Mouse (Mus musculus) neural tube, embryonic 15.5 days (tissue): Measurements from ENCODE around the gene Znrf1. TPM values are rescaled to one million over a fixed set of nuclear protein-coding genes. Genes with fewer than 3 reads are reported as not detected.
"Not testable (repeated sequence)": the region's sequence is repeated elsewhere in the genome, so short reads cannot be mapped to it uniquely, and the experiment has no call there.

ENCODE experiments used
- ATAC-seq: fragments of 200-750 bp; cut with Nextera tagmentation; 2 replicates; pipeline ENCODE4 v1.8.0; 2017; ENCODE audit warnings: mild to moderate bottlenecking, moderate TSS enrichment, moderate library complexity; ENCODE audit not compliant: low FRiP score
- H3K27ac ChIP-seq: fragments of 300-500 bp; sonication (generic); replicated peaks from 2 replicates; pipeline ENCODE4 v1.5.1; 2015; ENCODE audit warnings: mild to moderate bottlenecking, inconsistent platforms
- H3K27me3 ChIP-seq: fragments of 300-500 bp; sonication (generic); replicated peaks from 2 replicates; pipeline ENCODE4 v1.6.1; 2015; ENCODE audit warnings: inconsistent platforms
- H3K36me3 ChIP-seq: fragments of 300-500 bp; sonication (generic); 2 replicates; pipeline ENCODE4 v1.6.1; 2015; ENCODE audit warnings: inconsistent platforms
- H3K4me1 ChIP-seq: fragments of 300-500 bp; sonication (generic); 2 replicates; pipeline ENCODE4 v1.6.1; 2015; ENCODE audit warnings: inconsistent platforms
- H3K4me2 ChIP-seq: fragments of 300-500 bp; sonication (generic); 2 replicates; pipeline ENCODE4 v1.6.1; 2015; ENCODE audit warnings: inconsistent platforms, mild to moderate bottlenecking, moderate library complexity
- H3K4me3 ChIP-seq: fragments of 300-500 bp; sonication (generic); replicated peaks from 2 replicates; pipeline ENCODE4 v1.5.1; 2015; ENCODE audit warnings: mild to moderate bottlenecking, inconsistent platforms
- H3K9ac ChIP-seq: fragments of 300-500 bp; sonication (generic); replicated peaks from 2 replicates; pipeline ENCODE4 v1.6.1; 2015; ENCODE audit warnings: mild to moderate bottlenecking, inconsistent platforms
- H3K9me3 ChIP-seq: fragments of 300-500 bp; sonication (generic); replicated peaks from 2 replicates; pipeline ENCODE4 v1.6.1; 2016; ENCODE audit warnings: inconsistent platforms
- WGBS: fragments of 180-500 bp; shearing (Covaris S2); methylation state at CpG from one replicate; pipeline ENCODE4 v1.1.7; 2015; ENCODE audit warnings: mixed read lengths; 5-methylcytosine and 5-hydroxymethylcytosine counted together
- polyA plus RNA-seq: library from polyadenylated mRNA; unstranded; fragments of >200 nt; fragmentation: Nextera tagmentation; extraction: Ambion mirVana; gene quantifications from 2 replicates; pipeline ENCODE4 v1.2.1, GENCODE M21; 2015

Gene Znrf1
- 80.3 and 93.3 TPM in 2 replicates for polyA plus RNA-seq

- Histone ChIP-seq H3K27ac (peak within 1 kb of the TSS; percentile 95), H3K4me2 (peak within 1 kb of the TSS; percentile 93), H3K36me3 (no peaks in the 10 kb centered on the region), H3K27me3 (no peaks in the 10 kb centered on the region), H3K4me1 (peaks cover 43% of the 10 kb centered on the region), H3K9ac (peak within 1 kb of the TSS; percentile 90), H3K9me3 (no peaks in the 10 kb centered on the region), H3K4me3 (peak within 1 kb of the TSS; percentile 78)
- peak; percentile 91 for ATAC-seq
- under 1% methylated on average over 69 of the region's 100 CpGs for WGBS
These were observed at the start of gene Znrf1 for GRCm38 (mm10) chr8:111536031-111536977. TSS of gene Znrf1 (plus strand) at chr8:111536097.

GRCm38 (mm10) chr8:111490034-111490591, 45.8 kb upstream of the Znrf1 start:
- no peak overlapping the region for H3K4me3 ChIP-seq
- no peak overlapping the region for H3K9ac ChIP-seq
- H3K4me2 ChIP-seq = no peak overlapping the region
- H3K27ac ChIP-seq = no peak overlapping the region
- peaks cover 24% of the 10 kb centered on the region for H3K36me3 ChIP-seq
- H3K9me3 ChIP-seq = no peaks in the 10 kb centered on the region
- no peaks in the 10 kb centered on the region for H3K27me3 ChIP-seq
- no peak for ATAC-seq
- 0 out of 2 replicates have a peak, but pooled peaks cover 3% of the 10 kb centered on the region for H3K4me1 ChIP-seq
- WGBS = 79% methylated on average over 10 of the region's 10 CpGs

- 49% methylated on average over 7 of the region's 7 CpGs for WGBS
- Histone ChIP-seq H3K27me3 (no peaks in the 10 kb centered on the region), H3K4me2 (no peak overlapping the region), H3K27ac (peak overlapping the region; percentile 11; the same call in 1 of the 2 replicates), H3K36me3 (peaks cover 23% of the 10 kb centered on the region), H3K4me3 (no peak overlapping the region), H3K9me3 (no peaks in the 10 kb centered on the region), H3K4me1 (0 out of 2 replicates have a peak, but pooled peaks cover 3% of the 10 kb centered on the region), H3K9ac (no peak overlapping the region)
- no peak for ATAC-seq
These were observed 44.7 kb upstream of the Znrf1 start for GRCm38 (mm10) chr8:111491191-111491590.

DNA sequence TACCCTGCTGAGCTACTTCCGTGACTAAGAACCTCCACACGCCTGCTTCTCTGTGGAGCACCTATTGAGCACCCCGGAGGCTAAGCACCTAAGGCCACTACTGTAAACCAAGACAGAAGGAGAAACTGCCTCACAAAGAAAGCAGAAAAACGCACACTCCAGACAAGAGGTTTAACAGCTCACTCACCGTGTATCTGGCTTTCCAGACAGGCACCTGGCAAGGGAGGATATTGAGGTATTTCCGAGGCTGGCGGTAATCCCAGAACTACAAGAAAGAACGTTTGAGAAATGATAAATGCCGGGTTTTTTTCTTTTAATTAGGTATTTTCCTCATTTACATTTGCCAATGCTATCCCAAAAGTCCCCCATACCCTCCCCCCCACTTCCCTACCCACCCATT, 43.4 kb upstream of the Znrf1 start:
- no peak overlapping the region for H3K4me2 ChIP-seq
- peaks cover 24% of the 10 kb centered on the region for H3K36me3 ChIP-seq
- H3K4me1 ChIP-seq = 0 out of 2 replicates have a peak, but pooled peaks cover 3% of the 10 kb centered on the region
- no peaks in the 10 kb centered on the region for H3K9me3 ChIP-seq
- H3K27me3 ChIP-seq = no peaks in the 10 kb centered on the region
- H3K27ac ChIP-seq = no peak overlapping the region
- ATAC-seq = no peak
- H3K4me3 ChIP-seq = no peak overlapping the region
- WGBS = 87% methylated on average over 9 of the region's 9 CpGs
- no peak overlapping the region for H3K9ac ChIP-seq

DNA sequence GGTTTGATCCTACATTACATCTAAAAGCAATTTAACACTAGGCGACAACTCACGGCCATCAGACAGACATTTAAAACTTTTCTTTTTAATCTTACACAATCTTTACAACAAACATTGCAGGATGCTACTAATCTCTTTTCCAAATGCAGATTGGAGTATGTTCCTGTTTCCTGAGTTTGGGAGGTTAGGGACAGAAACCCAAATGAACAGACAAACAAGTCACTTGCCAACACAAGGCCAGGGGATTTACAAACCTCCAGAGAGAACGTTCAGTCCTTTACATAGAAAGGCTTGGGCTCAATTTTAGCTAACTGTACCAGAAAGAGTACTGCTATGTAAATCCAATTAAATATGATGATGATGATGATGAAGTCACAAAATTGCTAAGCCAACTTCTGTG, 42.7 kb upstream of the Znrf1 start:
- Histone ChIP-seq H3K36me3 (peaks cover 31% of the 10 kb centered on the region), H3K4me3 (no peak overlapping the region), H3K9ac (no peak overlapping the region), H3K4me1 (0 out of 2 replicates have a peak, but pooled peaks cover 3% of the 10 kb centered on the region), H3K27me3 (no peaks in the 10 kb centered on the region), H3K27ac (no peak overlapping the region), H3K9me3 (no peaks in the 10 kb centered on the region), H3K4me2 (no peak overlapping the region)
- ATAC-seq = no peak
- 95% methylated on average over 3 of the region's 3 CpGs for WGBS

GRCm38 (mm10) chr8:111496326-111496725, 39.6 kb upstream of the Znrf1 start:
- Histone ChIP-seq H3K4me2 (no peak overlapping the region), H3K9ac (no peak overlapping the region), H3K36me3 (peaks cover 53% of the 10 kb centered on the region), H3K27me3 (no peaks in the 10 kb centered on the region), H3K4me3 (no peak overlapping the region), H3K27ac (no peak overlapping the region), H3K4me1 (0 out of 2 replicates have a peak, but pooled peaks cover under 1% of the 10 kb centered on the region), H3K9me3 (no peaks in the 10 kb centered on the region)
- WGBS = 88% methylated on average over 7 of the region's 7 CpGs
- no peak for ATAC-seq

- not testable (repeated sequence) for H3K4me2 ChIP-seq, H3K27ac ChIP-seq, ATAC-seq, H3K4me3 ChIP-seq, H3K9me3 ChIP-seq, H3K9ac ChIP-seq, H3K27me3 ChIP-seq, H3K4me1 ChIP-seq
- WGBS = 86% methylated on average over 6 of the region's 6 CpGs
- peaks cover 57% of the 10 kb centered on the region for H3K36me3 ChIP-seq
These were observed 37.6 kb upstream of the Znrf1 start for GRCm38 (mm10) chr8:111498249-111498648.

DNA sequence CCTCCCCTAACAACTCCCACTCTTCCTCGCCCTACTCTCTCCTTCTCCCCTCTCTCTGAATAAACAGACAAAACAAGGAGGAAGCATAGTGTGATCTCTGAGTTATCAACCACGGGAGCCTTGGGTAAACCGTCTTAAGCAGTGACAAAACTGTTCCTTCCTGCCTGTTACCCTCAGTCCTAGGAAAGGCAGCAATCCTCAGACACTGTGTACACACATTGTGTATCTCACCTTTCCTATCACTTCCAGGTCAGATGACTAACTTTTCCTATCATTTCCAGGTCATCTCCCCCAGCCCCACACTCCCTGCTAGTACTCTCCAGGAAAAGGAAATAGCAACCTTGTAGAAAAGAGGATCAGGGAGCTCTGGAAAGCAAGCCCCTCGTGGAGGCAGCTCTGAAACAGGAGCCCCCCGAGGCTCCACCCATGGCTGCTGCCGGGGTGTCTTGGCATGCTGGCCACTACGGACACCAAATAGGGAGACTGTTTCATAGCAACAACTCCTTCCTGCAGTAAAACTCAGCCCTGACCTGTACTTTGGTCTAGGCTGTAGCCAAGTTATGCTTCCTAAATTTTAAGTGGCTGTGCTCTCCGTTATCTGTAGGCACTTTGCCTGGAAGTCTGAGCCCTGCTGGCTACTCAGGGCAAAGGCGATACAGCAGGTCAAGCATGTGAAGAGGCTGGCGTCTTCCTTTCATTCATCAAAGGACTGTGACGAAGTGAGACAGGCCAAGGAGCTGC, 34.0 kb upstream of the Znrf1 start:
- 77% methylated on average over 11 of the region's 11 CpGs for WGBS
- no peak overlapping the region for H3K4me2 ChIP-seq
- H3K9me3 ChIP-seq = no peaks in the 10 kb centered on the region
- H3K36me3 ChIP-seq = peaks cover 45% of the 10 kb centered on the region
- no peak overlapping the region for H3K4me3 ChIP-seq
- H3K4me1 ChIP-seq = no peaks in the 10 kb centered on the region
- no peak overlapping the region for H3K27ac ChIP-seq
- H3K9ac ChIP-seq = no peak overlapping the region
- ATAC-seq = no peak
- H3K27me3 ChIP-seq = no peaks in the 10 kb centered on the region

DNA sequence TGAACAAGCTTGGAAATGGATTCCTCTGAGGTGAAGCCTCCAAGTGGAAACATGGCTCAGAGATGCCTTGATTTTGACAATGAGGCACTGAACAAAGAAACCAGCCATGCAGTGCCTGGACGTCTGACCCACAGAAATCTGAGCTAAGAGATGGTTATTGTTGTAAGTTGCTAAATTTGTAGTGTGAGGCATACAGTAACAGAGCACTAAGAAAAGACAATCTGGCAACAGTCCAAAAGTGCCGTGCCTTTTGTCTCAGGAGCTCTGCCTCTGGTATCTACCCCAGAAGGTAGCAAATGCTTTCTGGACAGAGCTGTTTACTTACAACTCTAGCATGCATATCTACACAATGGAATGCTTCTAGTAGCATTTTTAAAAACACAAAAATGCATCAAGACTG, 27.3 kb upstream of the Znrf1 start:
- Histone ChIP-seq H3K9ac (no peak overlapping the region), H3K4me2 (no peak overlapping the region), H3K9me3 (no peaks in the 10 kb centered on the region), H3K27me3 (no peaks in the 10 kb centered on the region), H3K27ac (no peak overlapping the region), H3K4me3 (no peak overlapping the region), H3K36me3 (peaks cover 5% of the 10 kb centered on the region; the same call in 1 of the 2 replicates), H3K4me1 (0 out of 2 replicates have a peak, but pooled peaks cover 3% of the 10 kb centered on the region)
- WGBS = 32% methylated on average over 2 of the region's 2 CpGs
- no peak for ATAC-seq

GRCm38 (mm10) chr8:111509278-111509677, 26.6 kb upstream of the Znrf1 start:
- WGBS = 91% methylated on average over 11 of the region's 11 CpGs
- no peak overlapping the region for H3K4me2 ChIP-seq
- no peak for ATAC-seq
- 0 out of 2 replicates have a peak, but pooled peaks cover 3% of the 10 kb centered on the region for H3K4me1 ChIP-seq
- H3K27ac ChIP-seq = no peak overlapping the region
- no peaks in the 10 kb centered on the region for H3K36me3 ChIP-seq
- H3K27me3 ChIP-seq = no peaks in the 10 kb centered on the region
- H3K9me3 ChIP-seq = no peaks in the 10 kb centered on the region
- H3K9ac ChIP-seq = no peak overlapping the region
- H3K4me3 ChIP-seq = no peak overlapping the region

DNA sequence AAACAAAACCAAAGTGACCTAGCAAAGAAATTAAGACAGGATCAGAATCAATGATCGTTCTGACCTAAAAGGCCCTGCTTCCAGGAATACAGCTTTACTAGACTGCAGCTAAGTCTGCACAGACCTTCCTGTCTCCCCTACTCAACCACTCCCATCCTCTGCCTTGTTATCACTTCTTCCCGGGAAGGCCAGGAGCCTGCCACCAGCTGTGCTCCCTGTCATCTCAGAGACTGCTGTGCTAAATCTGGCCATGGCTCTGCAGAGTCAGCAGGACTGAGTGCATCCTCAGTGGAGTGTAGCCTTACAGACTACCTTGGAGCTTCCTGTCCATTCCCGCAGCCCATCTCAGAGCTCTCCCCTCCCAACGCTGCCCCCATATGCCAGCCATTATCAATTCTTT, 25.5 kb upstream of the Znrf1 start:
- no peak overlapping the region for H3K4me2 ChIP-seq
- H3K36me3 ChIP-seq = no peaks in the 10 kb centered on the region
- no peak for ATAC-seq
- H3K27ac ChIP-seq = no peak overlapping the region
- no peaks in the 10 kb centered on the region for H3K27me3 ChIP-seq
- no peaks in the 10 kb centered on the region for H3K9me3 ChIP-seq
- 0 out of 2 replicates have a peak, but pooled peaks cover 3% of the 10 kb centered on the region for H3K4me1 ChIP-seq
- WGBS = 68% methylated on average over 4 of the region's 4 CpGs
- H3K9ac ChIP-seq = no peak overlapping the region
- H3K4me3 ChIP-seq = no peak overlapping the region
